Mouse (Mus musculus) lung, embryonic 16.5 days (tissue): ENCODE results near the gene Saa1. TPM values are rescaled to one million over a fixed set of nuclear protein-coding genes. Genes with fewer than 3 reads are reported as not detected.
A peak's percentile ranks its signal among the peaks of the same experiment; 100 is the strongest.
"Not testable (repeated sequence)": the region's sequence is repeated elsewhere in the genome, so short reads cannot be mapped to it uniquely, and the experiment has no call there.

ENCODE experiments used
- ATAC-seq: fragments of 200-750 bp; cut with Nextera tagmentation; 2 replicates; pipeline ENCODE4 v1.8.0; 2017; ENCODE audit warnings: low read depth, mild to moderate bottlenecking, moderate library complexity
- H3K27ac ChIP-seq: fragments of 300-500 bp; sonication (generic); 2 replicates; pipeline ENCODE4 v1.5.1; 2014; ENCODE audit warnings: mild to moderate bottlenecking, control low read depth, low read length
- H3K27me3 ChIP-seq: fragments of 300-500 bp; sonication (generic); 2 replicates; pipeline ENCODE4 v1.6.1; 2014; ENCODE audit warnings: low read depth, low read length, mixed read lengths; ENCODE audit not compliant: control insufficient read depth, insufficient read depth
- H3K36me3 ChIP-seq: fragments of 300-500 bp; sonication (generic); 2 replicates; pipeline ENCODE4 v1.6.1; 2014; ENCODE audit warnings: low read length; ENCODE audit not compliant: control insufficient read depth, insufficient read depth
- H3K4me1 ChIP-seq: fragments of 300-500 bp; sonication (generic); replicated peaks from 2 replicates; pipeline ENCODE4 v1.6.1; 2014; ENCODE audit warnings: low read length, mixed read lengths; ENCODE audit not compliant: control insufficient read depth, insufficient read depth
- H3K4me2 ChIP-seq: fragments of 300-500 bp; sonication (generic); 2 replicates; pipeline ENCODE4 v1.6.1; 2014; ENCODE audit warnings: low read depth, low read length, control low read depth
- H3K4me3 ChIP-seq: fragments of 300-500 bp; sonication (generic); 2 replicates; pipeline ENCODE4 v1.5.1; 2014; ENCODE audit warnings: mild to moderate bottlenecking, low read length, control low read depth
- H3K9ac ChIP-seq: fragments of 300-500 bp; sonication (generic); 2 replicates; pipeline ENCODE4 v1.6.1; 2014; ENCODE audit warnings: low read length, control low read depth
- H3K9me3 ChIP-seq: fragments of 300-500 bp; sonication (generic); 2 replicates; pipeline ENCODE4 v1.6.1; 2016; ENCODE audit warnings: low read length; ENCODE audit not compliant: control insufficient read depth
- WGBS: fragments of 180-500 bp; shearing (Covaris S2); extraction: QIAGEN DNeasy Blood & Tissue Kit; methylation state at CpG from one replicate; pipeline ENCODE4 v1.1.7; 2014; 5-methylcytosine and 5-hydroxymethylcytosine counted together
- polyA plus RNA-seq: library from polyadenylated mRNA; unstranded; fragments of >200 nt; fragmentation: Nextera tagmentation; extraction: Ambion mirVana; gene quantifications from 2 replicates; pipeline ENCODE4 v1.2.1, GENCODE M21; 2015

Saa1 gene
- polyA plus RNA-seq = 0.55 TPM in 1 of 2 replicates, not detected in the other

DNA sequence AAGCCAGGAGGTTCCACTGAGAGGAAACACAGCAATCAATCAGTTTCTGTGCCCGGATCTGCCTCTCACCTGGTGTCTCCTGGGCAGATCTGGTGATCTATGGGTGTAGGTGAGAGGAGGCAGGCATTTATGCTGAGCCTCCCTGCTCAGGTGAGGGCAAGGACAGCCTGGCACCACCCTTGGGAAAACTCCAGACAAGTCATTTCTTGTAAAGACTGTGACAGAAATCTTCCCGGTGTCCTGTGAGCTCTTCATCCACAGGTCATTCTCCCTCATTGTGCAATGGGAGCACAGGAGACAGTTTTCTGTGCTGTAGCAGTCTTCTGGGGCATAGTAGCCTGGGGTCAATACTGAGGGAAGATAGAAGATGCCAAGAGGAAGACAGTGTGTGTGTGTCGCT, at the start of gene Saa1:
Gene Saa1, minus strand, starts transcription at position 101 of the 400 bp plus-strand sequence.
- not testable (repeated sequence) for H3K4me3 ChIP-seq, H3K27ac ChIP-seq, H3K36me3 ChIP-seq, H3K9me3 ChIP-seq, H3K4me1 ChIP-seq, ATAC-seq, H3K27me3 ChIP-seq, H3K9ac ChIP-seq, H3K4me2 ChIP-seq
- WGBS = 57% methylated on average over 3 of the region's 3 CpGs

- Histone ChIP-seq H3K27me3 (no peaks in the 10 kb centered on the region), H3K27ac (no peak overlapping the region), H3K9me3 (no peaks in the 10 kb centered on the region), H3K4me2 (no peak overlapping the region), H3K9ac (no peak overlapping the region), H3K36me3 (peaks cover 19% of the 10 kb centered on the region), H3K4me3 (no peak overlapping the region), H3K4me1 (no peaks in the 10 kb centered on the region)
- 83% methylated on average over 5 of the region's 5 CpGs for WGBS
- no peak for ATAC-seq
These were observed 46.5 kb upstream of the Saa1 start for GRCm38 (mm10) chr7:46789177-46789849.

GRCm38 (mm10) chr7:46770706-46771105, 27.9 kb upstream of the Saa1 start:
- H3K9me3 ChIP-seq = no peaks in the 10 kb centered on the region
- H3K4me1 ChIP-seq = no peaks in the 10 kb centered on the region; the same call in 1 of the 2 replicates
- ATAC-seq = no peak; the same call in 1 of the 2 replicates
- H3K27me3 ChIP-seq = no peaks in the 10 kb centered on the region
- H3K4me2 ChIP-seq = no peak overlapping the region
- no peak overlapping the region for H3K27ac ChIP-seq
- WGBS = 52% methylated on average over 4 of the region's 4 CpGs
- no peak overlapping the region for H3K4me3 ChIP-seq
- H3K36me3 ChIP-seq = peaks cover 12% of the 10 kb centered on the region
- no peak overlapping the region for H3K9ac ChIP-seq

DNA sequence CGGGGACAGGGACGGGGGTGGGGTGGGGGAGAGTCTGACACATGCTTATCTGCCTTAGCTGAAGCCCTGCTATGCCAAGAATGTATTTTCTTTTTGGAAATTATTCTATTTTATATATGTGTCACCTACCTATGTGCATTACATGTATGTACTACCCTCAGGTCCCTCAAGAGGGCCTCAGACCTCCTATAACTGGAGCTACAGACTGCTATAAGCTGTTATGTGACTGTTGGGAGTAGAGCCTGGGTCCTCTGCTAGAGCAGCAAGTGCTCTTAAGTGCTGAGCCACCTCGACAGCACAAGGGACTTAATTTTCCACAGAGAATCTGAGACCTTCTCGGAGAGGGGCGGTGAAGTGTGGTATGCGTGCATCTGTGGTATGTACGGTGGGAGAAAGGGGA, 25.7 kb upstream of the Saa1 start:
- Histone ChIP-seq H3K9me3 (no peaks in the 10 kb centered on the region), H3K4me3 (no peak overlapping the region), H3K27ac (peak overlapping the region; percentile 77), H3K27me3 (no peaks in the 10 kb centered on the region), H3K9ac (no peak overlapping the region), H3K4me1 (no peaks in the 10 kb centered on the region; the same call in 1 of the 2 replicates), H3K36me3 (peaks cover 21% of the 10 kb centered on the region), H3K4me2 (no peak overlapping the region)
- WGBS = 84% methylated on average over 7 of the region's 7 CpGs
- no peak for ATAC-seq

DNA sequence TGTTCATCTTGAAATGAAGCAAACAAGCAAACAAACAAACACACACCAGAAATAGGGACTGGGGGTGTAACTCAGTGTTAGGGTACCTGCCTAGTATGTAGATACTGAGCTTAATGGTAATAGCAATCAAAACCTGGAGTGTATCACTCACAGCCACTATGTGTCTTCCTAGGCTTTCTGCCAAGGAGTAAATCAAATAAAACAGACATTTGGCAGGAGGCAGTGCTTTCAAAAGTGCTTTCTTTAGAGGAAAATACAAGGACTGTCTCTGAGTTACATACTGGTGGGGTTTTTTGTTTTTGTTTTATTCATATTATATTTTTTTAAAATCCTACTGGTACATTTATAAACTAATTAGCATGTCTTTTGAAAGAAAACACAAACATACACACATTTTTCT, 24.6 kb upstream of the Saa1 start:
- H3K4me3 ChIP-seq = no peak overlapping the region
- H3K4me2 ChIP-seq = no peak overlapping the region
- no peaks in the 10 kb centered on the region for H3K9me3 ChIP-seq
- H3K9ac ChIP-seq = no peak overlapping the region
- H3K27ac ChIP-seq = peak overlapping the region; percentile 77; the same call in 1 of the 2 replicates
- peaks cover 25% of the 10 kb centered on the region for H3K36me3 ChIP-seq
- no peaks in the 10 kb centered on the region for H3K27me3 ChIP-seq
- ATAC-seq = peak; percentile 84
- no peaks in the 10 kb centered on the region; the same call in 1 of the 2 replicates for H3K4me1 ChIP-seq

GRCm38 (mm10) chr7:46764672-46765071, 21.9 kb upstream of the Saa1 start:
- Histone ChIP-seq H3K4me1 (no peaks in the 10 kb centered on the region; the same call in 1 of the 2 replicates), H3K27ac (no peak overlapping the region), H3K27me3 (no peaks in the 10 kb centered on the region), H3K9me3 (no peaks in the 10 kb centered on the region), H3K36me3 (peaks cover 31% of the 10 kb centered on the region), H3K4me2 (no peak overlapping the region), H3K9ac (no peak overlapping the region), H3K4me3 (no peak overlapping the region)
- ATAC-seq = no peak
- WGBS = 91% methylated on average over 8 of the region's 8 CpGs

GRCm38 (mm10) chr7:46762601-46763000, 19.8 kb upstream of the Saa1 start:
- Histone ChIP-seq H3K4me3 (no peak overlapping the region), H3K27me3 (no peaks in the 10 kb centered on the region), H3K36me3 (peaks cover 21% of the 10 kb centered on the region), H3K4me1 (no peaks in the 10 kb centered on the region), H3K9ac (no peak overlapping the region), H3K4me2 (no peak overlapping the region), H3K27ac (no peak overlapping the region), H3K9me3 (no peaks in the 10 kb centered on the region)
- WGBS = 94% methylated on average over 5 of the region's 5 CpGs
- ATAC-seq = no peak

GRCm38 (mm10) chr7:46761049-46761795, 18.4 kb upstream of the Saa1 start:
- ATAC-seq = no peak
- 80% methylated on average over 11 of the region's 11 CpGs for WGBS
- Histone ChIP-seq H3K4me3 (no peak overlapping the region), H3K4me2 (no peak overlapping the region), H3K27ac (no peak overlapping the region), H3K9me3 (no peaks in the 10 kb centered on the region), H3K27me3 (no peaks in the 10 kb centered on the region), H3K36me3 (peaks cover 21% of the 10 kb centered on the region), H3K4me1 (no peaks in the 10 kb centered on the region), H3K9ac (no peak overlapping the region)

GRCm38 (mm10) chr7:46751490-46751889, 8.7 kb upstream of the Saa1 start, which contains the start of gene Saa2:
Gene Saa2 (plus strand): TSS chr7:46751790.
- H3K36me3 ChIP-seq = no peaks in the 10 kb centered on the region
- no peak within 1 kb of the TSS for H3K4me3 ChIP-seq
- no peak within 1 kb of the TSS for H3K27ac ChIP-seq
- H3K4me2 ChIP-seq = no peak within 1 kb of the TSS
- 51% methylated on average over 3 of the region's 3 CpGs for WGBS
- H3K9me3 ChIP-seq = no peaks in the 10 kb centered on the region
- H3K27me3 ChIP-seq = no peaks in the 10 kb centered on the region
- H3K9ac ChIP-seq = no peak within 1 kb of the TSS
- H3K4me1 ChIP-seq = no peaks in the 10 kb centered on the region
- ATAC-seq = no peak
